Comparison of ENCODE assay signal across 16 mouse cellular contexts in genomic region chr2:59622514-59623139, GRCm38 (mm10). TPM values are rescaled to one million over a fixed set of nuclear protein-coding genes. Genes with fewer than 3 reads are reported as not detected.
A peak's percentile ranks its signal among the peaks of the same experiment; 100 is the strongest.
DNase-seq lines count a peak whose midpoint lies in the region; ATAC-seq and TF ChIP-seq lines count a peak whose summit lies in the region.
"Had no signal": no experiment of that assay in that cellular context is flagged by ENCODE, and none has a peak within 500 bp of the region (broad histone marks: within the 10 kb centered on the region; RNA-seq: fewer than 3 reads in every experiment).

No protein-coding gene starts in this region.

- H3K4me2 ChIP-seq in kidney, postnatal 0 days (ENCODE audit: low read length): no peak overlapping the region
- H3K4me2 ChIP-seq in embryonic facial prominence, embryonic 15.5 days (replicated peaks): no peak overlapping the region
- no peak overlapping the region for H3K4me2 ChIP-seq in hindbrain, embryonic 14.5 days (replicated peaks)
- H3K4me2 ChIP-seq: liver, embryonic 15.5 days; midbrain, embryonic 12.5 days had no signal

- peak; percentile 89 for DNase-seq in heart, embryonic 10.5 days (ENCODE audit: low spot score)
- DNase-seq in heart, adult 8-10 months (ENCODE audit: low spot score): no peak
- peak; percentile 83 for DNase-seq in kidney, postnatal 0 days (ENCODE audit: low spot score)
- no peak for DNase-seq in kidney, adult 9 months
- peak; percentile 76 for DNase-seq in MN1 (ENCODE audit: low spot score)
- DNase-seq in hindbrain, embryonic 14.5 days (ENCODE audit: low spot score): no peak
- no peak for DNase-seq in left cerebral cortex, postnatal 10 days (ENCODE audit: extremely low spot score in 1 of 2, low spot score in 2 of 2)
- DNase-seq: cerebellum, postnatal 10 days; kidney, postnatal 14 days; retina, postnatal 1 day; thymus, adult 2 months had no signal

- WGBS in heart, embryonic 10.5 days: 17% methylated on average over 6 of the region's 6 CpGs
- WGBS in kidney, postnatal 0 days: 29% methylated on average over 6 of the region's 6 CpGs
- WGBS in embryonic facial prominence, embryonic 15.5 days: 19% methylated on average over 6 of the region's 6 CpGs
- 59% methylated on average over 6 of the region's 6 CpGs for WGBS in hindbrain, embryonic 14.5 days

- intact Hi-C loops in left cerebral cortex, postnatal 10 days (cut with DNase I): no loop called here

- peak; percentile 74; the same call in 1 of the 2 replicates for ATAC-seq in kidney, postnatal 0 days (replicated peaks; ENCODE audit: low FRiP score, low read depth)
- peak; percentile 60 for ATAC-seq in embryonic facial prominence, embryonic 15.5 days (ENCODE audit: insufficient number of reproducible peaks, low FRiP score, low TSS enrichment, low read depth)
- no peak for ATAC-seq in hindbrain, embryonic 14.5 days (ENCODE audit: low FRiP score)

- H3K27ac ChIP-seq in heart, embryonic 10.5 days: peak overlapping the region; percentile 29; the same call in 1 of the 2 replicates
- no peak overlapping the region for H3K27ac ChIP-seq in kidney, postnatal 0 days
- H3K27ac ChIP-seq in embryonic facial prominence, embryonic 15.5 days (replicated peaks): no peak overlapping the region
- H3K27ac ChIP-seq in hindbrain, embryonic 14.5 days: no peak overlapping the region
- H3K27ac ChIP-seq: hindbrain, embryonic 10.5 days; liver, embryonic 15.5 days; midbrain, embryonic 12.5 days had no signal

- peaks cover 8% of the 10 kb centered on the region for H3K36me3 ChIP-seq in heart, embryonic 10.5 days
- no peaks in the 10 kb centered on the region for H3K36me3 ChIP-seq in kidney, postnatal 0 days (ENCODE audit: insufficient read depth, low read length)
- no peaks in the 10 kb centered on the region for H3K36me3 ChIP-seq in embryonic facial prominence, embryonic 15.5 days
- H3K36me3 ChIP-seq in hindbrain, embryonic 14.5 days (replicated peaks; ENCODE audit: control insufficient read depth, insufficient read depth): no peaks in the 10 kb centered on the region
- H3K36me3 ChIP-seq: G1E; hindbrain, embryonic 10.5 days; liver, embryonic 15.5 days; midbrain, embryonic 12.5 days had no signal

- H3K4me3 ChIP-seq in heart, embryonic 10.5 days: no peak overlapping the region
- no peak overlapping the region for H3K4me3 ChIP-seq in kidney, postnatal 0 days (replicated peaks; ENCODE audit: low read depth, low read length)
- H3K4me3 ChIP-seq in embryonic facial prominence, embryonic 15.5 days (replicated peaks): no peak overlapping the region
- no peak overlapping the region for H3K4me3 ChIP-seq in hindbrain, embryonic 14.5 days (replicated peaks; ENCODE audit: low read length)
- H3K4me3 ChIP-seq: hindbrain, embryonic 10.5 days; liver, embryonic 15.5 days; midbrain, embryonic 12.5 days had no signal

- H3K27me3 ChIP-seq in heart, embryonic 10.5 days (ENCODE audit: insufficient read depth, poor library complexity, severe bottlenecking): no peaks in the 10 kb centered on the region
- no peaks in the 10 kb centered on the region for H3K27me3 ChIP-seq in kidney, postnatal 0 days (ENCODE audit: insufficient read depth, low read length)
- no peaks in the 10 kb centered on the region for H3K27me3 ChIP-seq in embryonic facial prominence, embryonic 15.5 days
- no peaks in the 10 kb centered on the region for H3K27me3 ChIP-seq in hindbrain, embryonic 14.5 days (ENCODE audit: control insufficient read depth, insufficient read depth, low read length)
- H3K27me3 ChIP-seq: liver, embryonic 15.5 days had no signal

- no peak for TF ChIP-seq CTCF in kidney, postnatal 0 days (IDR thresholded peaks at IDR 0.05; ENCODE audit: low read depth)

- H3K9ac ChIP-seq in kidney, postnatal 0 days (ENCODE audit: low read depth, low read length): no peak overlapping the region
- no peak overlapping the region for H3K9ac ChIP-seq in embryonic facial prominence, embryonic 15.5 days
- H3K9ac ChIP-seq in hindbrain, embryonic 14.5 days: no peak overlapping the region
- H3K9ac ChIP-seq: liver, embryonic 15.5 days; midbrain, embryonic 12.5 days had no signal

- H3K9me3 ChIP-seq in heart, embryonic 10.5 days: no peaks in the 10 kb centered on the region
- H3K9me3 ChIP-seq in kidney, postnatal 0 days (replicated peaks; ENCODE audit: low read length): no peaks in the 10 kb centered on the region
- H3K9me3 ChIP-seq in embryonic facial prominence, embryonic 15.5 days (replicated peaks): no peaks in the 10 kb centered on the region
- H3K9me3 ChIP-seq in hindbrain, embryonic 14.5 days (ENCODE audit: control insufficient read depth, low read length): no peaks in the 10 kb centered on the region
- H3K9me3 ChIP-seq: G1E; hindbrain, embryonic 10.5 days; liver, embryonic 15.5 days; midbrain, embryonic 12.5 days had no signal

- peaks cover 46% of the 10 kb centered on the region for H3K4me1 ChIP-seq in heart, embryonic 10.5 days
- peaks cover 18% of the 10 kb centered on the region for H3K4me1 ChIP-seq in kidney, postnatal 0 days (replicated peaks; ENCODE audit: insufficient read depth, low read length)
- peaks cover 22% of the 10 kb centered on the region for H3K4me1 ChIP-seq in embryonic facial prominence, embryonic 15.5 days
- no peaks in the 10 kb centered on the region for H3K4me1 ChIP-seq in hindbrain, embryonic 14.5 days (replicated peaks; ENCODE audit: control insufficient read depth, insufficient read depth, low read length)
- H3K4me1 ChIP-seq: liver, embryonic 15.5 days; midbrain, embryonic 12.5 days had no signal

RNA-seq across cellular contexts. Expression of gene Tanc1, which starts 10.8 kb away (rescaled TPM):
- 40.7 and 41.3 TPM in 2 replicates for polyA plus RNA-seq in heart, embryonic 10.5 days (2016; fragmentation: Nextera tagmentation; extraction: Ambion mirVana)
- total RNA-seq in heart, adult 8-10 months (2022): 10 to 100 TPM; 21.4 to 25.3 (median 24.6) TPM
- polyA plus RNA-seq in kidney, postnatal 0 days (2015; fragmentation: Nextera tagmentation; extraction: Ambion mirVana): 29.8 and 34.5 TPM in 2 replicates
- polyA plus RNA-seq in embryonic facial prominence, embryonic 15.5 days (2015; fragmentation: Nextera tagmentation; extraction: Ambion mirVana): 40.7 and 42.0 TPM in 2 replicates
- 6.5 and 7.9 TPM in 2 replicates for polyA plus RNA-seq in hindbrain, embryonic 14.5 days (2014; fragmentation: Nextera tagmentation; extraction: Ambion mirVana)
- total RNA-seq in left cerebral cortex, postnatal 10 days (2021): 10 to 100 TPM; 12.5 to 13.1 TPM

Comparison
In these comparisons a context has a peak if more than half of its experiments do, and no peak if none do; other contexts are left out.
1. DNase-seq: peak in heart, embryonic 10.5 days (single experiment), kidney, postnatal 0 days (single experiment) and MN1 (single experiment); none in heart, adult 8-10 months (single experiment), kidney, adult 9 months (single experiment), hindbrain, embryonic 14.5 days (single experiment) and left cerebral cortex, postnatal 10 days (0 of 2).